Mouse (Mus musculus) megakaryocyte-erythroid progenitor cell, adult 5 weeks (primary cell): ENCODE measurements around the gene Ccdc88a. TPM values are rescaled to one million over a fixed set of nuclear protein-coding genes. Genes with fewer than 3 reads are reported as not detected.

Source experiments
- polyA plus RNA-seq: library from polyadenylated mRNA; stranded (reverse); fragments of >175 nt; gene quantifications from 2 replicates; pipeline ENCODE4 v1.2.3, GENCODE M21; 2012

Gene Ccdc88a
- 9.7 and 10.4 TPM in 2 replicates for polyA plus RNA-seq

GRCm38 (mm10) chr11:29373396-29374273, at the start of gene Ccdc88a:
Ccdc88a (plus strand) TSS chr11:29373658.

DNA sequence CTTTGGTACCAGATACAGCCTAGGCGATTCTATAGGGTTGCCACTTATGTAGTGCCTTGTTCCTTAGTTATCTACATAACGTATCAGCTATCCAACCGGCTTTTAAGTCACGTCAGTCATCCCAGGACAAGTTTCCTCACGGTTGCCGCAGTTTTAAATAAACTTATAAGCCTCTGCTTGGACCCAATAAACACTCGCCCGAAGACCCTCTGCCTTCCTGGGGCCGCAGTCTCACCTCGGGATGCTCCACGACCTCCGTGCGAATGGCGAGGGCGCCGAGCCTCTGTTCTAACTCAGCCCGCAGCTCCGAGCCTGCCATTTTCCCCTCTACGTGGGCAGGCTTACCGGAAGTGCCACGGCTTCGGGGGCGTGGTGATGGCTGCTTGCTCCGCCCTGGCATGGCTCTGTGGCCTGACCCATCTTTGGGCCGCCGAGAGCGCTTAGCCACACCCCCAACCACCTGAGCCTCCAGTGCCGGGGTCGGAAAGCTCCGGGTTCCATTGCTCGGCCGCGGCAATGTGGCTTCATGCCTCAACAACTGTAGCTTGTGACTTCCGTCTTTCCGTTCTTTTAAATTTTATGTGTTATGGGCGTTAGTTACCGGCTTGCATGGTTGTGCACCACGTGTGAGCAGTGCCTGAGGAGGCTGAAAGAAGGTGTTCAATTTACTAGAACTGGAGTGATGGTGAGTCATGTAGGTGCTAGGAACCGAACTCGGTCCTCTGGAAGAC, 141.4 kb downstream of the Ccdc88a start, which contains the start of gene Prorsd1:
Gene Prorsd1 (minus strand): TSS at position 352 of the 731 bp plus-strand sequence.

GRCm38 (mm10) chr11:29525988-29526794, 152.7 kb downstream of the Ccdc88a start, which contains the start of gene Mtif2:
Mtif2 (plus strand) TSS chr11:29526408.

GRCm38 (mm10) chr11:29547752-29548503, 174.5 kb downstream of the Ccdc88a start, which contains the start of the genes Clhc1 and Rps27a:
Clhc1 (plus strand) TSS chr11:29547950.
Rps27a (minus strand) TSS chr11:29548109.

Other genes starting within 250 kb of the Ccdc88a start
- 164 and 171 TPM in 2 replicates for gene Pnpt1, start 242.9 kb upstream of the Ccdc88a start, polyA plus RNA-seq
- gene Ppp4r3b, start 200.8 kb upstream of the Ccdc88a start, polyA plus RNA-seq: 27.1 and 35.4 TPM in 2 replicates
- 26.7 and 28.8 TPM in 2 replicates for gene Cfap36, start 126.2 kb upstream of the Ccdc88a start, polyA plus RNA-seq
- gene Prorsd1, start 141.4 kb downstream of the Ccdc88a start, polyA plus RNA-seq: 13.6 and 14.4 TPM in 2 replicates
- 5.0 and 5.8 TPM in 2 replicates for gene Mtif2, start 152.8 kb downstream of the Ccdc88a start, polyA plus RNA-seq
- gene Clhc1, start 174.3 kb downstream of the Ccdc88a start, polyA plus RNA-seq: not detected in 2 replicates
- 112 and 119 TPM in 2 replicates for gene Rps27a, start 174.5 kb downstream of the Ccdc88a start, polyA plus RNA-seq